Mouse (Mus musculus): ENCODE results near the gene Trap1.
"Not testable (repeated sequence)": the region's sequence is repeated elsewhere in the genome, so short reads cannot be mapped to it uniquely, and the experiment has no call there.

Gene Trap1

GRCm38 (mm10) chr16:4034476-4034875, 43.2 kb downstream of the Trap1 start:
- DNase-seq: no peak

GRCm38 (mm10) chr16:4033971-4034370, 43.7 kb downstream of the Trap1 start:
- no peak for DNase-seq

GRCm38 (mm10) chr16:4032341-4032748, 45.3 kb downstream of the Trap1 start:
- DNase-seq: no peak

- no peak for DNase-seq
Observed at GRCm38 (mm10) chr16:4031441-4032274, 46.0 kb downstream of the Trap1 start.

- no peak for DNase-seq
Observed at GRCm38 (mm10) chr16:4030501-4030900, 47.1 kb downstream of the Trap1 start.

- no peak for DNase-seq
Observed at GRCm38 (mm10) chr16:4029371-4029841, 48.2 kb downstream of the Trap1 start.

- DNase-seq: no peak
Observed at GRCm38 (mm10) chr16:4027211-4027610, 50.4 kb downstream of the Trap1 start.

GRCm38 (mm10) chr16:4026672-4027071, 51.0 kb downstream of the Trap1 start:
- DNase-seq: no peak

GRCm38 (mm10) chr16:4022719-4023118, 54.9 kb downstream of the Trap1 start:
- no peak for DNase-seq

- DNase-seq: no peak
Observed at GRCm38 (mm10) chr16:4021241-4021640, 56.4 kb downstream of the Trap1 start.

- not testable (repeated sequence) for DNase-seq
Observed at GRCm38 (mm10) chr16:4017466-4017865, 60.2 kb downstream of the Trap1 start.

GRCm38 (mm10) chr16:4016786-4017185, 60.8 kb downstream of the Trap1 start:
- DNase-seq: not testable (repeated sequence)

GRCm38 (mm10) chr16:4014040-4014668, 63.5 kb downstream of the Trap1 start:
- DNase-seq: no peak

- DNase-seq: no peak
Observed at GRCm38 (mm10) chr16:4012882-4013570, 64.6 kb downstream of the Trap1 start.

- DNase-seq: peak; percentile 94 to 96
Observed at GRCm38 (mm10) chr16:4003489-4004398, 73.9 kb downstream of the Trap1 start, which contains the start of gene Slx4. TSS of gene Slx4 (minus strand) at chr16:4003770.

All from thymus, postnatal 36 days (tissue).